Mouse (Mus musculus): ENCODE measurements around the gene Zfp637.

DNA sequence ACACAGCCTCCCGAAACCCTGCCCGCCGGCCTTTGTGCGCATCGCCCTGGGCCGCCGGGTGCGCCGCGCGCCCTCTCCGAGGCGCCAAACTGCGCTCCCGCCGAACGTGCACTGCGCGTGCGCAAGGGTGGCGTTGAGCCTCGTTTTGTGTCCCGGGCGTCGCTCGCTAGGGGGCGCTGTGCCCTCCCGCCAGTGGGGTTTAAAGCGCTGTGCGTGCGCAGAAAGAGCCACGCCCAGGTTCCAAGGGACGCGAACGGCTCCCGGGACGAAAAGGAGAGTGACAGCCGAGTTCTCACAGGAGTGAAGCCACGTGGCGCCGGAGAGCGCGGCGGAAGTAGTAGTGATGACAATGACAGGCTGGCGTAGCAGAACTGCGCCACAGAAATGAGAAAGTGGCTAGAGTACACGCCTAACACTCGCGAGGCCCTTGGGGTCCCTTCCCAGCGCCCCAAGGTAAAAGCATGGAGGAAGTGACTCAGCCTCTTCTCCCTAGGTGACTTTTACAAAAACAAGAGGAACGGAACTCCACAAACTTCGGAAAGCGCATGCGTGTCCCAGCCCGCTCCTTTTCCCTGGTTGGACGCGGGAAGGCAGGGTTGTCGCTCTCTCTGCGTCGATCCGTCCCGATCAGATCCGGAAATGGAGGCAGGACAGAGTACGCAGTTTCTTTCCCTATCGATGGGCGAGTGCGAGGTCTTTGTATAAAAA, 38.6 kb downstream of the Zfp637 start:
- peak; percentile 55; the same call in 1 of the 2 replicates for TF ChIP-seq EP300 (IDR thresholded peaks at IDR 0.05; ENCODE audit: low read depth)
- peak; percentile 100 for TF ChIP-seq CTCF (IDR thresholded peaks at IDR 0.05; ENCODE audit: low read depth)

Measured in liver, postnatal 0 days (tissue).